Mouse (Mus musculus): ENCODE measurements around the gene Kcnc1.
A peak's percentile ranks its signal among the peaks of the same experiment; 100 is the strongest.

Kcnc1 gene

GRCm38 (mm10) chr7:46395571-46395970 is 726 bp upstream of the Kcnc1 start:
- DNase-seq: no peak

GRCm38 (mm10) chr7:46396928-46397731 is 833 bp downstream of the Kcnc1 start:
- no peak for DNase-seq

- no peak for DNase-seq
Observed at GRCm38 (mm10) chr7:46397732-46398333, 1.5 kb downstream of the Kcnc1 start.

GRCm38 (mm10) chr7:46398612-46399011 is 2.3 kb downstream of the Kcnc1 start:
- DNase-seq: no peak

GRCm38 (mm10) chr7:46399676-46400075 is 3.4 kb downstream of the Kcnc1 start:
- no peak for DNase-seq

GRCm38 (mm10) chr7:46400346-46400745 is 4.0 kb downstream of the Kcnc1 start:
- no peak for DNase-seq

GRCm38 (mm10) chr7:46401371-46402180 is 5.3 kb downstream of the Kcnc1 start:
- no peak for DNase-seq

GRCm38 (mm10) chr7:46403616-46404485 is 7.6 kb downstream of the Kcnc1 start:
- DNase-seq: no peak

GRCm38 (mm10) chr7:46404756-46405155 is 8.5 kb downstream of the Kcnc1 start:
- no peak for DNase-seq

GRCm38 (mm10) chr7:46408606-46409005 is 12.3 kb downstream of the Kcnc1 start:
- no peak for DNase-seq

- DNase-seq: peak; percentile 8
Observed at GRCm38 (mm10) chr7:46409204-46409789, 13.0 kb downstream of the Kcnc1 start.

- DNase-seq: no peak
Observed at GRCm38 (mm10) chr7:46410727-46411126, 14.4 kb downstream of the Kcnc1 start.

- DNase-seq: no peak
Observed at GRCm38 (mm10) chr7:46412823-46413222, 16.5 kb downstream of the Kcnc1 start.

GRCm38 (mm10) chr7:46413959-46414725 is 17.8 kb downstream of the Kcnc1 start:
- no peak for DNase-seq

- DNase-seq: no peak
Observed at GRCm38 (mm10) chr7:46415818-46416425, 19.6 kb downstream of the Kcnc1 start.

GRCm38 (mm10) chr7:46417467-46417866 is 21.2 kb downstream of the Kcnc1 start:
- DNase-seq: no peak

- no peak for DNase-seq
Observed at GRCm38 (mm10) chr7:46418102-46418622, 21.9 kb downstream of the Kcnc1 start.

- DNase-seq: no peak
Observed at GRCm38 (mm10) chr7:46421535-46421934, 25.2 kb downstream of the Kcnc1 start.

- DNase-seq: no peak
Observed at GRCm38 (mm10) chr7:46422052-46422763, 25.9 kb downstream of the Kcnc1 start.

All from lung, postnatal 36 days (tissue).